Mouse (Mus musculus): ENCODE measurements around the gene Tspan18. TPM values are rescaled to one million over a fixed set of nuclear protein-coding genes. Genes with fewer than 3 reads are reported as not detected.

Tspan18 gene
- polyA plus RNA-seq, 1 experiment = 158 TPM

- no peak for DNase-seq
- no peak overlapping the region for H3K4me3 ChIP-seq (replicated peaks; ENCODE audit: extremely low read depth, low read depth, low read length)
- H3K4me1 ChIP-seq (ENCODE audit: control insufficient read depth, insufficient read depth, low read length) = peaks cover 2% of the 10 kb centered on the region; the same call in 1 of the 2 replicates
- WGBS = 91% methylated on average over 3 of the region's 3 CpGs
- TF ChIP-seq CTCF (IDR thresholded peaks at IDR 0.05; ENCODE audit: insufficient read depth, low read length) = no peak
- no peak for TF ChIP-seq POLR2A (IDR thresholded peaks at IDR 0.05; ENCODE audit: borderline replicate concordance, extremely low read depth, low read depth, low read length)
Observed at GRCm38 (mm10) chr2:93201997-93202396, 132.3 kb downstream of the Tspan18 start.

- no peak for DNase-seq
- no peak overlapping the region for H3K4me3 ChIP-seq (replicated peaks; ENCODE audit: extremely low read depth, low read depth, low read length)
- TF ChIP-seq CTCF (IDR thresholded peaks at IDR 0.05; ENCODE audit: insufficient read depth, low read length) (no peak), POLR2A (IDR thresholded peaks at IDR 0.05; ENCODE audit: borderline replicate concordance, extremely low read depth, low read depth, low read length) (no peak)
- peaks cover 2% of the 10 kb centered on the region; the same call in 1 of the 2 replicates for H3K4me1 ChIP-seq (ENCODE audit: control insufficient read depth, insufficient read depth, low read length)
- WGBS = 47% methylated on average over 10 of the region's 10 CpGs
Observed at GRCm38 (mm10) chr2:93200681-93201340, 133.5 kb downstream of the Tspan18 start.

GRCm38 (mm10) chr2:93199531-93199974 is 134.8 kb downstream of the Tspan18 start:
- H3K4me1 ChIP-seq (ENCODE audit: control insufficient read depth, insufficient read depth, low read length) = peaks cover 5% of the 10 kb centered on the region; the same call in 1 of the 2 replicates

GRCm38 (mm10) chr2:93198846-93199245 is 135.5 kb downstream of the Tspan18 start:
- DNase-seq = peak; percentile 95
- no peak overlapping the region for H3K4me3 ChIP-seq (replicated peaks; ENCODE audit: extremely low read depth, low read depth, low read length)
- WGBS = 12% methylated on average over 3 of the region's 3 CpGs
- TF ChIP-seq POLR2A (IDR thresholded peaks at IDR 0.05; ENCODE audit: borderline replicate concordance, extremely low read depth, low read depth, low read length) (no peak), CTCF (IDR thresholded peaks at IDR 0.05; ENCODE audit: insufficient read depth, low read length) (peak; percentile 97)
- H3K4me1 ChIP-seq (ENCODE audit: control insufficient read depth, insufficient read depth, low read length) = peaks cover 9% of the 10 kb centered on the region

More at GRCm38 (mm10) chr2:93199531-93199974, 134.8 kb downstream of the Tspan18 start:
- 31% methylated on average over 13 of the region's 13 CpGs for WGBS
- peak; percentile 58 for DNase-seq
- no peak overlapping the region for H3K4me3 ChIP-seq (replicated peaks; ENCODE audit: extremely low read depth, low read depth, low read length)
- TF ChIP-seq CTCF (IDR thresholded peaks at IDR 0.05; ENCODE audit: insufficient read depth, low read length) = peak; percentile 94
- TF ChIP-seq POLR2A (IDR thresholded peaks at IDR 0.05; ENCODE audit: borderline replicate concordance, extremely low read depth, low read depth, low read length) = no peak; the same call in 1 of the 2 replicates

GRCm38 (mm10) chr2:93193806-93194205 is 140.5 kb downstream of the Tspan18 start:
- 61% methylated on average over 4 of the region's 4 CpGs for WGBS
- TF ChIP-seq CTCF (IDR thresholded peaks at IDR 0.05; ENCODE audit: insufficient read depth, low read length) (no peak), POLR2A (IDR thresholded peaks at IDR 0.05; ENCODE audit: borderline replicate concordance, extremely low read depth, low read depth, low read length) (no peak)
- H3K4me3 ChIP-seq (replicated peaks; ENCODE audit: extremely low read depth, low read depth, low read length) = no peak overlapping the region
- H3K4me1 ChIP-seq (ENCODE audit: control insufficient read depth, insufficient read depth, low read length) = peaks cover 9% of the 10 kb centered on the region
- DNase-seq = no peak

- 39% methylated on average over 6 of the region's 6 CpGs for WGBS
- no peak for TF ChIP-seq CTCF (IDR thresholded peaks at IDR 0.05; ENCODE audit: insufficient read depth, low read length)
- TF ChIP-seq POLR2A (IDR thresholded peaks at IDR 0.05; ENCODE audit: borderline replicate concordance, extremely low read depth, low read depth, low read length) = no peak
- no peak for DNase-seq
- Histone ChIP-seq H3K4me1 (ENCODE audit: control insufficient read depth, insufficient read depth, low read length) (peaks cover 9% of the 10 kb centered on the region), H3K4me3 (replicated peaks; ENCODE audit: extremely low read depth, low read depth, low read length) (no peak overlapping the region)
Observed at GRCm38 (mm10) chr2:93192671-93193080, 141.6 kb downstream of the Tspan18 start.

- Histone ChIP-seq H3K4me1 (ENCODE audit: control insufficient read depth, insufficient read depth, low read length) (peaks cover 9% of the 10 kb centered on the region), H3K4me3 (replicated peaks; ENCODE audit: extremely low read depth, low read depth, low read length) (no peak overlapping the region)
- TF ChIP-seq CTCF (IDR thresholded peaks at IDR 0.05; ENCODE audit: insufficient read depth, low read length) (no peak), POLR2A (IDR thresholded peaks at IDR 0.05; ENCODE audit: borderline replicate concordance, extremely low read depth, low read depth, low read length) (no peak)
- DNase-seq = no peak
- WGBS = 51% methylated on average over 9 of the region's 9 CpGs
Observed at GRCm38 (mm10) chr2:93192182-93192560, 142.1 kb downstream of the Tspan18 start.

GRCm38 (mm10) chr2:93191488-93192181 is 142.7 kb downstream of the Tspan18 start:
- Histone ChIP-seq H3K4me1 (ENCODE audit: control insufficient read depth, insufficient read depth, low read length) (peaks cover 9% of the 10 kb centered on the region), H3K4me3 (replicated peaks; ENCODE audit: extremely low read depth, low read depth, low read length) (no peak overlapping the region)
- WGBS = 75% methylated on average over 14 of the region's 14 CpGs
- no peak for TF ChIP-seq POLR2A (IDR thresholded peaks at IDR 0.05; ENCODE audit: borderline replicate concordance, extremely low read depth, low read depth, low read length)
- no peak for TF ChIP-seq CTCF (IDR thresholded peaks at IDR 0.05; ENCODE audit: insufficient read depth, low read length)
- DNase-seq = no peak

GRCm38 (mm10) chr2:93190771-93191487 is 143.4 kb downstream of the Tspan18 start:
- Histone ChIP-seq H3K4me3 (replicated peaks; ENCODE audit: extremely low read depth, low read depth, low read length) (no peak overlapping the region), H3K4me1 (ENCODE audit: control insufficient read depth, insufficient read depth, low read length) (peaks cover 9% of the 10 kb centered on the region)
- TF ChIP-seq CTCF (IDR thresholded peaks at IDR 0.05; ENCODE audit: insufficient read depth, low read length) = no peak
- no peak for TF ChIP-seq POLR2A (IDR thresholded peaks at IDR 0.05; ENCODE audit: borderline replicate concordance, extremely low read depth, low read depth, low read length)
- no peak for DNase-seq
- 39% methylated on average over 9 of the region's 9 CpGs for WGBS

All from lung, adult 2 months (tissue).